Mouse (Mus musculus): ENCODE measurements around the gene Gpr22.

DNA sequence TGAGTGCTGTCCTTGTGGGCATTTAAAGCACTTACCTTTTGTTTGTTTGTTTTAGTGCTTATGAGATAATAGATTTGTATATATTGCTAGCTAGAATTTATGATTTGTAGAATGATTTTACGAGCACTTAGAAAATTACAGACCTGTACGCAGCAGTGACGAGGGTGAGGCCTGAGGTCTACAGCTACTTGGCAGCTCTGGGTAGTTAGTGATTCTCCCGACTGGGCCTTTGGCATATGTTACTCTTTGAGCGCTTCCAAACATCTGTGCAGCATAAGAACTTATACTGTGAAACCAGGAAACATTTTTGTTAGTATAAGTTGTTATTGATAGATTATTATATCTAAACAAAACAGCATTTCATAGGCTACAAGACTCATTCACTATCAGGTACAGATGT lies 12.3 kb downstream of the Gpr22 start:
- TF ChIP-seq POLR2A (IDR thresholded peaks at IDR 0.05; ENCODE audit: control insufficient read depth, extremely low read depth, insufficient read depth, low read length, poor library complexity), result no peak
- TF ChIP-seq CTCF (IDR thresholded peaks at IDR 0.05; ENCODE audit: borderline replicate concordance, control insufficient read depth, extremely low read depth, insufficient read depth, low read length, poor library complexity), result no peak

Data from thymus, adult 2 months (tissue).